Mouse (Mus musculus) MEL (cell line): ENCODE data around the gene Dnajb5. TPM values are rescaled to one million over a fixed set of nuclear protein-coding genes. Genes with fewer than 3 reads are reported as not detected.

Experiments
- DNase-seq: peaks from one replicate; pipeline ENCODE4 v3.0.0; 2011; ENCODE audit warnings: low read depth, low spot score
- H3K27ac ChIP-seq: 2 replicates; pipeline ENCODE4 v1.5.1; 2012; ENCODE audit warnings: low read depth, mild to moderate bottlenecking, control low read depth, low read length, moderate library complexity; ENCODE audit not compliant: control insufficient read depth
- H3K27me3 ChIP-seq, 2 experiments: fragments of 150-350 bp in 1 of 2; sonication (generic) in 1 of 2; 2 replicates each; pipeline ENCODE4 v1.6.1; 2012; ENCODE audit warnings: low read length in 2 of 2, mild to moderate bottlenecking in 2 of 2, improper control_type of control experiment in 1 of 2, moderate library complexity in 1 of 2; ENCODE audit not compliant: insufficient read depth in 2 of 2, control insufficient read depth in 1 of 2
- H3K36me3 ChIP-seq, 2 experiments: 2 replicates each; pipeline ENCODE4 v1.6.1; 2012 to 2014; ENCODE audit warnings: low read length in 2 of 2, improper control_type of control experiment in 1 of 2, inconsistent platforms in 1 of 2, mild to moderate bottlenecking in 1 of 2; ENCODE audit not compliant: insufficient read depth in 2 of 2, control insufficient read depth in 1 of 2
- H3K4me1 ChIP-seq, 2 experiments: fragments of 150-350 bp in 1 of 2; sonication (generic) in 1 of 2; 2 replicates each; pipeline ENCODE4 v1.6.1; 2012; ENCODE audit warnings: low read length in 2 of 2, improper control_type of control experiment in 1 of 2, mild to moderate bottlenecking in 1 of 2; ENCODE audit not compliant: insufficient read depth in 2 of 2, control insufficient read depth in 1 of 2
- H3K4me3 ChIP-seq, 2 experiments: fragments of 150-350 bp in 1 of 2; sonication (generic) in 1 of 2; 2 replicates each; pipeline ENCODE4 v1.5.1; 2012; ENCODE audit warnings: low read depth in 2 of 2, low read length in 2 of 2, mild to moderate bottlenecking in 2 of 2, moderate library complexity in 2 of 2, control low read depth in 1 of 2, improper control_type of control experiment in 1 of 2; ENCODE audit not compliant: control insufficient read depth in 1 of 2, insufficient read depth in 1 of 2
- H3K79me2 ChIP-seq: 2 replicates; pipeline ENCODE4 v1.6.1; 2012; ENCODE audit warnings: mild to moderate bottlenecking, low read length, moderate library complexity; ENCODE audit not compliant: control insufficient read depth, poor library complexity, insufficient read depth
- H3K9ac ChIP-seq: 2 replicates; pipeline ENCODE4 v1.6.1; 2012; ENCODE audit warnings: low read depth, mild to moderate bottlenecking, control low read depth, low read length, moderate library complexity; ENCODE audit not compliant: control insufficient read depth, poor library complexity, severe bottlenecking
- H3K9me3 ChIP-seq: fragments of 150-350 bp; sonication (generic); replicated peaks from 2 replicates; pipeline ENCODE4 v1.6.1; 2012; ENCODE audit warnings: mild to moderate bottlenecking, low read length, improper control_type of control experiment, moderate library complexity; ENCODE audit not compliant: insufficient read depth
- BHLHE40 ChIP-seq: IDR thresholded peaks from 2 replicates; pipeline ENCODE4 v1.6.1; 2012; ENCODE audit warnings: low read depth, mild to moderate bottlenecking, inconsistent platforms, low read length, improper control_type of control experiment, borderline replicate concordance
- CHD2 ChIP-seq: IDR thresholded peaks from 2 replicates; pipeline ENCODE4 v1.6.1; 2011; ENCODE audit warnings: low read length, improper control_type of control experiment
- CTCF ChIP-seq, 3 experiments: IDR thresholded peaks in 2 of 3; conservative IDR thresholded peaks in 1 of 3; 2 replicates each; pipeline ENCODE4 v1.5.1; 2011 to 2012; ENCODE audit warnings: low read length in 3 of 3, low read depth in 2 of 3, mild to moderate bottlenecking in 2 of 3, improper control_type of control experiment in 1 of 3, inconsistent platforms in 1 of 3, mixed read lengths in 1 of 3, moderate library complexity in 1 of 3; ENCODE audit not compliant: control insufficient read depth in 1 of 3, insufficient read depth in 1 of 3, poor library complexity in 1 of 3, severe bottlenecking in 1 of 3
- E2F4 ChIP-seq: IDR thresholded peaks from 2 replicates; pipeline ENCODE4 v1.6.1; 2011; ENCODE audit warnings: low read depth, low read length, improper control_type of control experiment, borderline replicate concordance
- ELF1 ChIP-seq: IDR thresholded peaks from 2 replicates; pipeline ENCODE4 v1.6.1; 2014; ENCODE audit warnings: low read depth, mild to moderate bottlenecking, inconsistent platforms, low read length, improper control_type of control experiment, moderate library complexity
- ETS1 ChIP-seq: IDR thresholded peaks from 2 replicates; pipeline ENCODE4 v1.6.1; 2012; ENCODE audit warnings: low read depth, mild to moderate bottlenecking, inconsistent platforms, low read length, improper control_type of control experiment, moderate library complexity
- GABPA ChIP-seq: IDR thresholded peaks from 2 replicates; pipeline ENCODE4 v1.6.1; 2012; ENCODE audit warnings: low read depth, mild to moderate bottlenecking, inconsistent platforms, low read length, improper control_type of control experiment, moderate library complexity
- GATA1 ChIP-seq: IDR thresholded peaks from 2 replicates; pipeline ENCODE4 v1.6.1; 2011; ENCODE audit warnings: low read depth, low read length, improper control_type of control experiment
- HCFC1 ChIP-seq: IDR thresholded peaks from 2 replicates; pipeline ENCODE4 v1.6.1; 2012; ENCODE audit warnings: low read depth, mild to moderate bottlenecking, inconsistent platforms, low read length, improper control_type of control experiment, moderate library complexity
- MAFK ChIP-seq: IDR thresholded peaks from 2 replicates; pipeline ENCODE4 v1.6.1; 2011; ENCODE audit warnings: low read depth, mild to moderate bottlenecking, low read length, improper control_type of control experiment, borderline replicate concordance
- MAX ChIP-seq: IDR thresholded peaks from 2 replicates; pipeline ENCODE4 v1.6.1; 2011; ENCODE audit warnings: low read length, improper control_type of control experiment
- MEF2A ChIP-seq: IDR thresholded peaks from 2 replicates; pipeline ENCODE4 v1.6.1; 2014; ENCODE audit warnings: low read depth, mild to moderate bottlenecking, inconsistent platforms, low read length, improper control_type of control experiment; ENCODE audit not compliant: poor library complexity, insufficient replicate concordance, severe bottlenecking; ENCODE audit errors: extremely low read depth
- MXI1 ChIP-seq: IDR thresholded peaks from 2 replicates; pipeline ENCODE4 v1.6.1; 2011; ENCODE audit warnings: mild to moderate bottlenecking, low read depth, low read length, improper control_type of control experiment
- NELFE ChIP-seq: IDR thresholded peaks from 2 replicates; pipeline ENCODE4 v1.6.1; 2011; ENCODE audit warnings: low read depth, low read length, improper control_type of control experiment
- NRF1 ChIP-seq: IDR thresholded peaks from 2 replicates; pipeline ENCODE4 v1.6.1; 2014; ENCODE audit warnings: low read depth, mild to moderate bottlenecking, inconsistent platforms, low read length, improper control_type of control experiment, moderate library complexity; ENCODE audit not compliant: poor library complexity, insufficient read depth, severe bottlenecking
- POLR2A ChIP-seq, 2 experiments: IDR thresholded peaks; 2 replicates each; pipeline ENCODE4 v1.6.1; 2011 to 2012; ENCODE audit warnings: low read length in 2 of 2, mild to moderate bottlenecking in 2 of 2, control low read depth in 1 of 2, improper control_type of control experiment in 1 of 2, low read depth in 1 of 2, moderate library complexity in 1 of 2; ENCODE audit not compliant: control insufficient read depth in 1 of 2, insufficient read depth in 1 of 2, poor library complexity in 1 of 2
- POLR2AphosphoS2 ChIP-seq: IDR thresholded peaks from 2 replicates; pipeline ENCODE4 v1.6.1; 2011; ENCODE audit warnings: low read length, improper control_type of control experiment
- POLR2AphosphoS5 ChIP-seq: IDR thresholded peaks from 2 replicates; pipeline ENCODE4 v1.6.1; 2012; ENCODE audit warnings: low read depth, borderline replicate concordance, mild to moderate bottlenecking, inconsistent platforms, low read length, moderate library complexity, mixed read lengths
- SIN3A ChIP-seq: IDR thresholded peaks from 2 replicates; pipeline ENCODE4 v1.6.1; 2012; ENCODE audit warnings: low read length, improper control_type of control experiment, inconsistent platforms
- TCF12 ChIP-seq: IDR thresholded peaks from 2 replicates; pipeline ENCODE4 v1.6.1; 2014; ENCODE audit warnings: low read depth, mild to moderate bottlenecking, inconsistent platforms, low read length, improper control_type of control experiment, moderate library complexity
- UBTF ChIP-seq: IDR thresholded peaks from 2 replicates; pipeline ENCODE4 v1.6.1; 2012; ENCODE audit warnings: low read depth, mild to moderate bottlenecking, inconsistent platforms, low read length, improper control_type of control experiment, moderate library complexity, borderline replicate concordance; ENCODE audit not compliant: insufficient read depth
- ZC3H11A ChIP-seq: IDR thresholded peaks from 2 replicates; pipeline ENCODE4 v1.6.1; 2012; ENCODE audit warnings: low read depth, mild to moderate bottlenecking, inconsistent platforms, low read length, improper control_type of control experiment
- ZNF384 ChIP-seq: IDR thresholded peaks from 2 replicates; pipeline ENCODE4 v1.6.1; 2012; ENCODE audit warnings: low read depth, mild to moderate bottlenecking, inconsistent platforms, low read length, improper control_type of control experiment
- polyA plus RNA-seq, 2 experiments: library from polyadenylated mRNA; stranded (reverse) in 1 of 2; unstranded in 1 of 2; fragments of >175 nt in 1 of 2; fragments of >200 nt in 1 of 2; gene quantifications; 2 replicates each; pipeline versions ENCODE4 v1.2.1 to v1.2.4; 2012; ENCODE audit warnings: low replicate concordance in 2 of 2, low read depth in 1 of 2; ENCODE audit not compliant: insufficient read length in 2 of 2, insufficient read depth in 1 of 2, missing spikeins in 1 of 2
- total RNA-seq: library from RNA; depleted of rRNA; stranded (reverse); fragments of 300-350 nt; gene quantifications from 2 replicates; pipeline ENCODE4 v1.2.3, GENCODE M21; 2012

Gene Dnajb5
- total and polyA plus RNA-seq, 3 experiments = 0.73 to 1.8 TPM; not detected in 1

DNA sequence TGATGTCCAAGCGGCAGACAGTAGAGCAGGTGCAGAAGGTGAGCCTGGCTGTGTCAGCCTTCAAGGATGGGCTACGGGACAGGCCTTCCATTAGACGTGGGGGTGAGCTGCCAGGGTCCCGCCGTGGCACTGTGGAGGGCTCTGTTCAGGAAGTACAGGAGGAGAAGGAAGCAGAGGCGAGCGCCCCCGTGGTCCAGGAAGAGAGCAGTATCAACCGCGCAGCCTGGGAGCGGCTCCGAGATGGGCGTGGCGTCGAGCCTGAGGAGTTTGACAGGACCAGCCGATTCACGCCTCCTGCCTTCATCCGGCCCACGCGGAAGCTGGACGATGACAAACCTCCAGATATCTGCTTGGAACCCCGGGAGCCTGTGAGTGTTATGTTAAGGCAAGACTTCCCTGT is 16.0 kb upstream of the Dnajb5 start:
- H3K9ac ChIP-seq = peak overlapping the region; percentile 29
- H3K9me3 ChIP-seq = no peaks in the 10 kb centered on the region
- no peak overlapping the region for H3K27ac ChIP-seq
- no peaks in the 10 kb centered on the region for H3K79me2 ChIP-seq
- peak; percentile 86 for DNase-seq
- TF ChIP-seq POLR2AphosphoS2 (no peak), ELF1 (peak; percentile 81), MEF2A (no peak), GATA1 (no peak), POLR2A (IDR thresholded peaks at IDR 0.05; ENCODE audit: control insufficient read depth in 1 of 2, insufficient read depth in 1 of 2, low read depth in 1 of 2, low read length in 2 of 2, poor library complexity in 1 of 2) (0 out of 4 replicates have a peak, but pooled peaks of 1 of the 2 experiments have one; percentile 24), MAX (peak; percentile 73; the same call in 1 of the 2 replicates), MAFK (no peak), ZNF384 (no peak), E2F4 (no peak), MXI1 (peak; percentile 73), NELFE (no peak), TCF12 (no peak), SIN3A (0 out of 2 replicates have a peak, but pooled peaks have one; percentile 37), CTCF (IDR thresholded peaks at IDR 0.05 in 2 of 3, conservative IDR thresholded peaks at IDR 0.05 in 1 of 3; ENCODE audit: control insufficient read depth in 1 of 3, insufficient read depth in 1 of 3, low read depth in 2 of 3, low read length in 3 of 3, poor library complexity in 1 of 3, severe bottlenecking in 1 of 3) (peak in 2 of 3 experiments; percentile 42 to 56; a peak in 4 of 6 replicates), CHD2 (no peak), HCFC1 (peak; percentile 53; the same call in 1 of the 2 replicates), ZC3H11A (no peak), ETS1 (no peak), NRF1 (no peak), GABPA (no peak), BHLHE40 (no peak), UBTF (no peak), POLR2AphosphoS5 (no peak)
- peak overlapping the region; percentile 39 to 55 for H3K4me3 ChIP-seq
- H3K36me3 ChIP-seq = 0 out of 4 replicates have a peak, but pooled peaks cover 0 to 2% of the 10 kb centered on the region in 2 experiments
- no peaks in the 10 kb centered on the region for H3K27me3 ChIP-seq
- peaks cover 2 to 10% of the 10 kb centered on the region in 2 experiments; a peak in 1 of 4 replicates for H3K4me1 ChIP-seq
